Mouse (Mus musculus) kidney, postnatal 0 days (tissue): ENCODE measurements around the gene C1s1. TPM values are rescaled to one million over a fixed set of nuclear protein-coding genes. Genes with fewer than 3 reads are reported as not detected.
"Not testable (repeated sequence)": the region's sequence is repeated elsewhere in the genome, so short reads cannot be mapped to it uniquely, and the experiment has no call there.

Experiments used
- ATAC-seq: fragments of 200-750 bp; cut with Nextera tagmentation; replicated peaks from 2 replicates; pipeline ENCODE4 v1.8.0; 2017; ENCODE audit warnings: low read depth, moderate number of reproducible peaks, moderate TSS enrichment, moderate library complexity; ENCODE audit not compliant: low FRiP score
- DNase-seq: peaks from one replicate; pipeline ENCODE4 v3.0.0-alpha.2; 2016; ENCODE audit warnings: low spot score
- H3K27ac ChIP-seq: fragments of 300-500 bp; sonication (generic); 2 replicates; pipeline ENCODE4 v1.5.1; 2014; ENCODE audit warnings: mild to moderate bottlenecking
- H3K27me3 ChIP-seq: fragments of 300-500 bp; sonication (generic); 2 replicates; pipeline ENCODE4 v1.6.1; 2014; ENCODE audit warnings: low read length, mixed read lengths; ENCODE audit not compliant: insufficient read depth
- H3K36me3 ChIP-seq: fragments of 300-500 bp; sonication (generic); 2 replicates; pipeline ENCODE4 v1.6.1; 2014; ENCODE audit warnings: low read length, mixed read lengths; ENCODE audit not compliant: insufficient read depth
- H3K4me1 ChIP-seq: fragments of 300-500 bp; sonication (generic); replicated peaks from 2 replicates; pipeline ENCODE4 v1.6.1; 2014; ENCODE audit warnings: antibody characterized with exemption, low read length, mixed read lengths; ENCODE audit not compliant: insufficient read depth
- H3K4me2 ChIP-seq: fragments of 300-500 bp; sonication (generic); 2 replicates; pipeline ENCODE4 v1.6.1; 2014; ENCODE audit warnings: mild to moderate bottlenecking, low read length, moderate library complexity, mixed read lengths
- H3K4me3 ChIP-seq: fragments of 300-500 bp; sonication (generic); replicated peaks from 2 replicates; pipeline ENCODE4 v1.5.1; 2014; ENCODE audit warnings: low read depth, low read length
- H3K9ac ChIP-seq: fragments of 300-500 bp; sonication (generic); 2 replicates; pipeline ENCODE4 v1.6.1; 2014; ENCODE audit warnings: low read depth, low read length
- H3K9me3 ChIP-seq: fragments of 300-500 bp; sonication (generic); replicated peaks from 2 replicates; pipeline ENCODE4 v1.6.1; 2016; ENCODE audit warnings: low read length, inconsistent platforms, mixed read lengths
- CTCF ChIP-seq: IDR thresholded peaks from 2 replicates; pipeline ENCODE4 v1.5.1; 2016; ENCODE audit warnings: antibody characterized with exemption, low read depth, mild to moderate bottlenecking, moderate library complexity
- WGBS: fragments of 180-500 bp; shearing (Covaris S2); extraction: QIAGEN DNeasy Blood & Tissue Kit; methylation state at CpG from one replicate; pipeline ENCODE4 v1.1.7; 2014; 5-methylcytosine and 5-hydroxymethylcytosine counted together
- polyA plus RNA-seq: library from polyadenylated mRNA; unstranded; fragments of >200 nt; fragmentation: Nextera tagmentation; extraction: Ambion mirVana; gene quantifications from 2 replicates; pipeline ENCODE4 v1.2.1, GENCODE M21; 2015

Gene C1s1
- polyA plus RNA-seq, 1 experiment from 2014 or later, result 32.8 TPM

GRCm38 (mm10) chr6:124512355-124512836 is 29.8 kb downstream of the C1s1 start, which contains the start of gene C1ra:
Gene C1ra, plus strand, starts transcription at chr6:124512405.
- DNase-seq, result peak; percentile 82
- no peaks in the 10 kb centered on the region for H3K27me3 ChIP-seq
- no peak within 1 kb of the TSS for H3K27ac ChIP-seq
- no peak for ATAC-seq
- peak within 1 kb of the TSS; percentile 30 for H3K4me3 ChIP-seq
- TF ChIP-seq CTCF, result peak; percentile 89
- H3K36me3 ChIP-seq, result no peaks in the 10 kb centered on the region
- no peaks in the 10 kb centered on the region for H3K4me1 ChIP-seq
- no peaks in the 10 kb centered on the region for H3K9me3 ChIP-seq
- 5% methylated on average over 6 of the region's 6 CpGs for WGBS
- H3K9ac ChIP-seq, result no peak within 1 kb of the TSS
- H3K4me2 ChIP-seq, result peak within 1 kb of the TSS; percentile 57

GRCm38 (mm10) chr6:124511936-124512335 is 30.2 kb downstream of the C1s1 start:
- H3K9me3 ChIP-seq, result no peaks in the 10 kb centered on the region
- no peak overlapping the region for H3K9ac ChIP-seq
- no peaks in the 10 kb centered on the region for H3K36me3 ChIP-seq
- DNase-seq (no peak), ATAC-seq (no peak)
- no peak overlapping the region for H3K4me3 ChIP-seq
- 58% methylated on average over 6 of the region's 6 CpGs for WGBS
- H3K4me1 ChIP-seq, result no peaks in the 10 kb centered on the region
- TF ChIP-seq CTCF, result no peak
- no peaks in the 10 kb centered on the region for H3K27me3 ChIP-seq
- H3K4me2 ChIP-seq, result no peak overlapping the region
- H3K27ac ChIP-seq, result no peak overlapping the region

- not testable (repeated sequence) for ATAC-seq, H3K27me3 ChIP-seq, H3K4me1 ChIP-seq, DNase-seq, H3K9me3 ChIP-seq, H3K4me3 ChIP-seq, H3K9ac ChIP-seq, H3K27ac ChIP-seq, H3K36me3 ChIP-seq, H3K4me2 ChIP-seq
- WGBS, result 86% methylated on average over 3 of the region's 5 CpGs
Measured at GRCm38 (mm10) chr6:124509192-124509591, 33.0 kb downstream of the C1s1 start.

- DNase-seq, result no peak
- Histone ChIP-seq H3K9me3 (no peaks in the 10 kb centered on the region), H3K27me3 (no peaks in the 10 kb centered on the region), H3K4me3 (no peak overlapping the region), H3K27ac (no peak overlapping the region), H3K4me2 (no peak overlapping the region), H3K4me1 (no peaks in the 10 kb centered on the region), H3K9ac (no peak overlapping the region), H3K36me3 (no peaks in the 10 kb centered on the region)
- WGBS, result 85% methylated on average over 10 of the region's 10 CpGs
- no peak for ATAC-seq
- no peak for TF ChIP-seq CTCF
Measured at GRCm38 (mm10) chr6:124508292-124508691, 33.9 kb downstream of the C1s1 start.

GRCm38 (mm10) chr6:124506991-124507390 is 35.2 kb downstream of the C1s1 start:
- H3K27me3 ChIP-seq, result no peaks in the 10 kb centered on the region
- H3K4me1 ChIP-seq, result no peaks in the 10 kb centered on the region
- ATAC-seq (no peak), DNase-seq (no peak)
- no peak overlapping the region for H3K9ac ChIP-seq
- H3K9me3 ChIP-seq, result no peaks in the 10 kb centered on the region
- no peak overlapping the region for H3K4me3 ChIP-seq
- no peak overlapping the region for H3K27ac ChIP-seq
- H3K36me3 ChIP-seq, result no peaks in the 10 kb centered on the region
- no peak overlapping the region for H3K4me2 ChIP-seq
- 78% methylated on average over 6 of the region's 6 CpGs for WGBS
- no peak for TF ChIP-seq CTCF

- ATAC-seq (no peak), DNase-seq (no peak)
- H3K4me2 ChIP-seq, result no peak overlapping the region
- no peaks in the 10 kb centered on the region for H3K4me1 ChIP-seq
- H3K36me3 ChIP-seq, result no peaks in the 10 kb centered on the region
- no peaks in the 10 kb centered on the region for H3K27me3 ChIP-seq
- H3K9me3 ChIP-seq, result no peaks in the 10 kb centered on the region
- no peak overlapping the region for H3K4me3 ChIP-seq
- H3K9ac ChIP-seq, result no peak overlapping the region
- H3K27ac ChIP-seq, result no peak overlapping the region
- WGBS, result 52% methylated on average over 4 of the region's 4 CpGs
- TF ChIP-seq CTCF, result no peak
Measured at GRCm38 (mm10) chr6:124505028-124505427, 37.1 kb downstream of the C1s1 start.

- no peaks in the 10 kb centered on the region for H3K9me3 ChIP-seq
- no peak overlapping the region for H3K4me3 ChIP-seq
- H3K27me3 ChIP-seq, result no peaks in the 10 kb centered on the region
- WGBS, result 82% methylated on average over 5 of the region's 5 CpGs
- H3K36me3 ChIP-seq, result no peaks in the 10 kb centered on the region
- TF ChIP-seq CTCF, result no peak
- no peak overlapping the region for H3K27ac ChIP-seq
- no peak overlapping the region for H3K9ac ChIP-seq
- H3K4me2 ChIP-seq, result no peak overlapping the region
- DNase-seq (no peak), ATAC-seq (no peak)
- H3K4me1 ChIP-seq, result no peaks in the 10 kb centered on the region
Measured at GRCm38 (mm10) chr6:124502021-124502420, 40.1 kb downstream of the C1s1 start.
